Mouse (Mus musculus) activated CD4-positive, CD25-positive, alpha-beta regulatory T cell, adult 4 months (primary cell): ENCODE measurements around the gene Olfr1039. TPM values are rescaled to one million over a fixed set of nuclear protein-coding genes. Genes with fewer than 3 reads are reported as not detected.
"Not testable (repeated sequence)": the region's sequence is repeated elsewhere in the genome, so short reads cannot be mapped to it uniquely, and the experiment has no call there.

Source experiments
- ATAC-seq: one replicate; pipeline ENCODE4 v1.8.0; 2017
- polyA plus RNA-seq, 2 experiments: library from polyadenylated mRNA; unstranded; fragments of 100-300 nt; shearing (Covaris generic); gene quantifications; one replicate each; pipeline ENCODE4 v1.2.1; 2017

Gene Olfr1039
- polyA plus RNA-seq: not detected

GRCm38 (mm10) chr2:86135828-86136227, at the start of gene Olfr1039:
Gene Olfr1039, minus strand, starts transcription at chr2:86135928.
- no peak for ATAC-seq

DNA sequence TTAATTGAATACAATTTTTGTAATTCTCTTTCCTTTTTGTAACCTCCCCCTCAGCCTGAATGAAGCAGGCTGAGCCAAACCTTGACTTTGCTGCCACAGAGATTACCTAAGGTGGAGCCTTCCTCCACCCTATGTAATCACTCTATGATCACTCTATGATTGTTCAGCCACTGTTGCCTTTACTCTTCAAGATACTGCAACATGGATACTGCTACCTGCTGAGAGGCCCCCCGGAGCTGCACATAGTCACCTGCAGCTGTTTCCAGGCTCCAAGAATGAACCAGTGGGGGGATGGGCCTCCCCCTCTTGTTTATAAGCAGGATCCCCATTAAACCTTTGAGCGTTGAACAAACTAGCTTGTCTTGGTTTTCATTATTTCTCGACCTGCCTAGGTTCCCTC, 44.2 kb upstream of the Olfr1039 start:
- ATAC-seq: no peak

GRCm38 (mm10) chr2:86177720-86178119, 42.0 kb upstream of the Olfr1039 start, which contains the start of gene Olfr1044:
Gene Olfr1044, minus strand, starts transcription at chr2:86177820.
- ATAC-seq: no peak

DNA sequence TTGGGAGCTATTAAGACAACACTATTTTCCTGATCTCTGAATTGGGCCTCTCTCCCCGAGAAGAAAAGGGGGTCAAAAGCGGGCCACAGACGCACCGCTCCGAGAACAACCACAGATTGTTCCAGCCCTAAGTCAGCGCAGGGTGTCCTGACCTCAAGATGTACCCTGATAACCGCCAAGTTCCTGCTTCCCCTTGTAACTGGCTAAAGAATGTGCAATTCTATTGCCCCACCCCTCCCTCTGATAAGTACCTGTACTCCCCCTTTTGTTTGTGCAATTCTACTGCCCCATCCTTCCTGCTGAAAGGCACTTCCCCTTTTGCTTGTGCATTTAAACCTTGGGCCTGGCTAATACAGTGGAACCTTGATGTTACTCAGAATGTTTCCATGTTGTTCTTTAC, 39.7 kb upstream of the Olfr1039 start:
- not testable (repeated sequence) for ATAC-seq

GRCm38 (mm10) chr2:86167422-86167821, 31.7 kb upstream of the Olfr1039 start, which contains the start of gene Olfr1043:
Gene Olfr1043, minus strand, starts transcription at chr2:86167522.
- no peak for ATAC-seq

- ATAC-seq: no peak
These were observed 26.0 kb upstream of the Olfr1039 start, which contains the start of gene Olfr1042 for GRCm38 (mm10) chr2:86161738-86162137. Gene Olfr1042, minus strand, starts transcription at chr2:86161838.

DNA sequence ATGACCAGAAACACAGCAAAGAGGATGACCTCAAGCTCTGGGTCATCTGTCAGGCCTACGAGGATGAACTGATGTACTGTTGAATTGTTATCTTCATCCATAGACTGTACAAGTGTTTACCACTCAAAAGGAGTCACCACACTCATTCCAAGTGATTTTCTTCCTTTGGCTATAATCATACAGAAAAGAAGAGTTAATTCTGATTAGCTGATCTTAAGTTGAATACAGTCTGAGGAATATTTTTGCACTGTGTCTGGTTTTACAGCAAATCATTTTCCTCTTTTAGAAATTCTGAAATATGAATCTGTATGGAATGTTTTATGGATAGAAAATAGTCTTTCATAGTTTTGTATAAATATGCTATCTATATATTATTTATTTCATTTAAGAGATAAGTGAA, 10.9 kb upstream of the Olfr1039 start, which contains the start of gene Olfr1040:
TSS of gene Olfr1040 (minus strand) at position 101 of the 400 bp plus-strand sequence.
- ATAC-seq: no peak

DNA sequence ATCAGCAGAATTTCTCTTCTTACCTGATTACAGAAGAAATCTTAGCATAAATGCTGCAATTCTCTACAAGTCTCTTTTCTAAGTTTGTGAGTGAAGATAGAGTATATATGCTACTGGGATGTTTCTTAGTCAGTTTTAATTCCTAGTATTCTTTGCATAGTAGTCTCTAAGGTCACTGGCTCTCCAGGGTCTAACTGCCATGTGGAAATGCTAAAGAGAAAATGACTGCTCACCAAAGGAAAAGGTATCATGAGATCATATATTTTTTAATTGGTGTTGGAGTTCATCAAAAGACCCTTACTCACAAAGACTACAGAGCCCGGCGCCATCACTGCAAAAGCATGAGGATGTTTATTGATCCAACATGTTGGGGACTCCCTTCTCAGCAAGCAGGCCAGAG, 48.4 kb downstream of the Olfr1039 start, which contains the start of gene Olfr1037:
TSS of gene Olfr1037 (minus strand) at position 101 of the 400 bp plus-strand sequence.
- no peak for ATAC-seq

GRCm38 (mm10) chr2:86080478-86080877, 55.2 kb downstream of the Olfr1039 start:
- not testable (repeated sequence) for ATAC-seq

Other genes starting within 250 kb of the Olfr1039 start
- gene Olfr1024, start 230.9 kb downstream of the Olfr1039 start, polyA plus RNA-seq: not detected
- gene Olfr1025-ps1, start 220.7 kb downstream of the Olfr1039 start, polyA plus RNA-seq: not detected
- not detected for gene Olfr1026, start 214.4 kb downstream of the Olfr1039 start, polyA plus RNA-seq
- not detected for gene Olfr1028, start 185.5 kb downstream of the Olfr1039 start, polyA plus RNA-seq
- gene Olfr1029, start 162.0 kb downstream of the Olfr1039 start, polyA plus RNA-seq: not detected
- gene Olfr1030, start 156.7 kb downstream of the Olfr1039 start, polyA plus RNA-seq: not detected
- gene Olfr1031, start 145.6 kb downstream of the Olfr1039 start, polyA plus RNA-seq: not detected
- gene Olfr1032, start 130.4 kb downstream of the Olfr1039 start, polyA plus RNA-seq: not detected
- gene Olfr1033, start 115.3 kb downstream of the Olfr1039 start, polyA plus RNA-seq: 1 to 10 TPM in 1 of 2 experiments, not detected in 1; 1.2 TPM
- not detected for gene Olfr1034, start 90.1 kb downstream of the Olfr1039 start, polyA plus RNA-seq
- gene Olfr1036, start 61.9 kb downstream of the Olfr1039 start, polyA plus RNA-seq: not detected
- gene Olfr1037, start 48.5 kb downstream of the Olfr1039 start, polyA plus RNA-seq: not detected
- gene Olfr1040, start 10.8 kb upstream of the Olfr1039 start, polyA plus RNA-seq: not detected
- gene Olfr1042, start 25.9 kb upstream of the Olfr1039 start, polyA plus RNA-seq: not detected
- gene Olfr1043, start 31.6 kb upstream of the Olfr1039 start, polyA plus RNA-seq: not detected
- not detected for gene Olfr1044, start 41.9 kb upstream of the Olfr1039 start, polyA plus RNA-seq
- not detected for gene Olfr52, start 49.8 kb upstream of the Olfr1039 start, polyA plus RNA-seq
- under 1 TPM in 1 of 2 experiments, not detected in 1; 0.44 TPM for gene Olfr1045, start 67.1 kb upstream of the Olfr1039 start, polyA plus RNA-seq
- gene Olfr1046, start 83.4 kb upstream of the Olfr1039 start, polyA plus RNA-seq: not detected
- gene Olfr1047, start 95.5 kb upstream of the Olfr1039 start, polyA plus RNA-seq: not detected
- gene Olfr1048, start 104.4 kb upstream of the Olfr1039 start, polyA plus RNA-seq: not detected
- gene Olfr1049, start 122.4 kb upstream of the Olfr1039 start, polyA plus RNA-seq: not detected
- gene Olfr1051, start 143.2 kb upstream of the Olfr1039 start, polyA plus RNA-seq: not detected
- gene Olfr1052, start 156.5 kb upstream of the Olfr1039 start, polyA plus RNA-seq: under 1 TPM in 1 of 2 experiments, not detected in 1; 0.21 TPM
- not detected for gene Olfr1053, start 179.4 kb upstream of the Olfr1039 start, polyA plus RNA-seq
- gene Olfr1054, start 199.5 kb upstream of the Olfr1039 start, polyA plus RNA-seq: not detected
- gene Olfr1055, start 214.4 kb upstream of the Olfr1039 start, polyA plus RNA-seq: not detected
- not detected for gene Olfr1056, start 226.5 kb upstream of the Olfr1039 start, polyA plus RNA-seq
- gene Olfr1057, start 242.5 kb upstream of the Olfr1039 start, polyA plus RNA-seq: not detected